Mouse (Mus musculus) limb, embryonic 11.5 days (tissue): ENCODE data around the gene Strip1. TPM values are rescaled to one million over a fixed set of nuclear protein-coding genes. Genes with fewer than 3 reads are reported as not detected.
A peak's percentile ranks its signal among the peaks of the same experiment; 100 is the strongest.

Source experiments
- ATAC-seq: fragments of 200-750 bp; cut with Nextera tagmentation; 2 replicates; pipeline ENCODE4 v1.8.0; 2017; ENCODE audit warnings: low read depth; ENCODE audit not compliant: insufficient number of reproducible peaks, low FRiP score, low TSS enrichment
- DNase-seq: peaks from one replicate; pipeline ENCODE4 v3.0.0-alpha.2; 2015; ENCODE audit warnings: low spot score
- H3K27ac ChIP-seq: fragments of 300-500 bp; sonication (generic); replicated peaks from 2 replicates; pipeline ENCODE4 v1.5.1; 2014; ENCODE audit warnings: low read depth, mild to moderate bottlenecking, low read length
- H3K27me3 ChIP-seq: fragments of 300-500 bp; sonication (generic); 2 replicates; pipeline ENCODE4 v1.6.1; 2014; ENCODE audit warnings: mild to moderate bottlenecking, low read length, mixed read lengths; ENCODE audit not compliant: control insufficient read depth, insufficient read depth
- H3K36me3 ChIP-seq: fragments of 300-500 bp; sonication (generic); 2 replicates; pipeline ENCODE4 v1.6.1; 2014; ENCODE audit warnings: mild to moderate bottlenecking, low read length, moderate library complexity, mixed read lengths; ENCODE audit not compliant: control insufficient read depth, insufficient read depth
- H3K4me1 ChIP-seq: fragments of 300-500 bp; sonication (generic); 2 replicates; pipeline ENCODE4 v1.6.1; 2014; ENCODE audit warnings: low read length, mixed read lengths; ENCODE audit not compliant: control insufficient read depth, insufficient read depth
- H3K4me2 ChIP-seq: fragments of 300-500 bp; sonication (generic); 2 replicates; pipeline ENCODE4 v1.6.1; 2014; ENCODE audit warnings: low read depth, mild to moderate bottlenecking, moderate library complexity; ENCODE audit not compliant: severe bottlenecking
- H3K4me3 ChIP-seq: fragments of 300-500 bp; sonication (generic); 2 replicates; pipeline ENCODE4 v1.5.1; 2014; ENCODE audit warnings: low read depth, low read length
- H3K9ac ChIP-seq: fragments of 300-500 bp; sonication (generic); 2 replicates; pipeline ENCODE4 v1.6.1; 2014; ENCODE audit warnings: mild to moderate bottlenecking, low read length
- H3K9me3 ChIP-seq: fragments of 300-500 bp; sonication (generic); 2 replicates; pipeline ENCODE4 v1.6.1; 2016; ENCODE audit warnings: low read length; ENCODE audit not compliant: control insufficient read depth
- WGBS: fragments of 180-500 bp; shearing (Covaris S2); extraction: QIAGEN DNeasy Blood & Tissue Kit; methylation state at CpG from one replicate; pipeline ENCODE4 v1.1.7; 2014; 5-methylcytosine and 5-hydroxymethylcytosine counted together
- polyA plus RNA-seq: library from polyadenylated mRNA; unstranded; fragments of >200 nt; fragmentation: Nextera tagmentation; extraction: Ambion mirVana; gene quantifications from 2 replicates; pipeline ENCODE4 v1.2.1, GENCODE M21; 2014

The Strip1 gene
- polyA plus RNA-seq, 1 experiment from 2014 or later: 76.1 TPM

DNA sequence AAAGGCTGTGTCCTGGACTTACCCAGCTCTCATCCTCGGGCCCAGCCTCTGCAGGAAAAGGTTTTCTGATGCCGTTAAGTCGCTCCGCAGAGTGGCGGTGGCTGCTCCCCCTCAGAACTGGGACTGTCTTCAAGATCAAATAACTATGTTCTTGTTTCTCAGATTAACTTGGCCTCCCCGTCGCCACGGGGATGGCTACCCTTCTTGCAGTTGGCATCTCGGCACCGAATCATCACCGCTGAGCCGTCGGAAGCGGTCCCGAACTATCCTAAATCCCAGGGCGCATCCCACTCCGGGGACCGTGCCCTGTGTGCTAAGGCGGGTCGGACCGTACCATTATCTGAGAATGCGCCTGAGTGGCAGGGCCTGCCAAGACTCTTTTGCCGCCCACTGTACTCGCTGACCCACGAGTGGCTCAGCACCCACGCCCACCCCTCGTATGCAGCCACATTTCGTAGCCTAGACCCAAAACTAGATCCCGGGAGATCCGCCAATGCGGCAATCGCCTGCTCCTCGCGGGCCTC is 35.5 kb downstream of the Strip1 start:
- Histone ChIP-seq H3K9me3 (no peaks in the 10 kb centered on the region), H3K36me3 (no peaks in the 10 kb centered on the region), H3K9ac (peak overlapping the region; percentile 78), H3K27ac (peak overlapping the region; percentile 78; the same call in 1 of the 2 replicates), H3K4me1 (peaks cover 37% of the 10 kb centered on the region), H3K4me2 (peak overlapping the region; percentile 85), H3K27me3 (peaks cover 25% of the 10 kb centered on the region), H3K4me3 (peak overlapping the region; percentile 62)
- WGBS: under 1% methylated on average over 34 of the region's 34 CpGs
- DNase-seq (peak; percentile 79), ATAC-seq (no peak)

DNA sequence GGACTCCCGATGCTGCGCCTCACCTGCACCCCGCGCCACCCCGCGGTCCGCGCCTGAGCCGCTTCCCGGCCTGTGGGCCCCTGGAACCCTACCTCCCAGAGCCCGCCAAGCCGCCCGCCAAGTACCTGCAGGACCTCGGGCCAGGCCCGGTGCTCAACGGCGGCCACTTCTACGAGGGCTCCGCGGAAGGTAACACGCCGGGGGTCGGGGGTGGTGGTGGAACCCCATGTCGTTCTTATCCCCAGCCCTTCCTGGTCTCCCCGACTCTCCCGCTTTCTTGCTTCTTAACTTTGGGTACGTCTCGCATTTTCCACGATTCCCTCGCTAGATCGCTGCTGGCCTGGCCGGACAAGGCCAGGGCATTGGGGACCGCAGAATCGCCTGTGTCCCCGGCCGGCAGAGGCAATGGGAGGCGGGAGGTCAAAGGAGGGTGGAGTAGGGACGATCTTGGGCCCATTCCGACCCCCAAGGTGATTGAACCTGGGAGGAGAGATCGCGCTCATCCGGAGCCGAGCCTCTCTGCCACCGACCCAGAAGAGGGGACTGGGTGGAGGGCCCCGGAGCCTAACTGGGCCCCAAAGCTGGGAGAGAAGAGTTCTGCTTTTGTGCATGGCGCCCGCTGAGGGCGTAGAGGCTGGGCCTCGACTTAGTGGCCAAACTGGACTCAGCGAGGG is 36.1 kb downstream of the Strip1 start:
- DNase-seq (peak; percentile 77), ATAC-seq (no peak)
- Histone ChIP-seq H3K4me2 (peak overlapping the region; percentile 85), H3K4me1 (peaks cover 37% of the 10 kb centered on the region), H3K36me3 (no peaks in the 10 kb centered on the region), H3K4me3 (peak overlapping the region; percentile 62), H3K27me3 (peaks cover 24% of the 10 kb centered on the region), H3K9ac (peak overlapping the region; percentile 78), H3K9me3 (no peaks in the 10 kb centered on the region), H3K27ac (peak overlapping the region; percentile 78)
- WGBS: 0% methylated on average over 50 of the region's 50 CpGs

DNA sequence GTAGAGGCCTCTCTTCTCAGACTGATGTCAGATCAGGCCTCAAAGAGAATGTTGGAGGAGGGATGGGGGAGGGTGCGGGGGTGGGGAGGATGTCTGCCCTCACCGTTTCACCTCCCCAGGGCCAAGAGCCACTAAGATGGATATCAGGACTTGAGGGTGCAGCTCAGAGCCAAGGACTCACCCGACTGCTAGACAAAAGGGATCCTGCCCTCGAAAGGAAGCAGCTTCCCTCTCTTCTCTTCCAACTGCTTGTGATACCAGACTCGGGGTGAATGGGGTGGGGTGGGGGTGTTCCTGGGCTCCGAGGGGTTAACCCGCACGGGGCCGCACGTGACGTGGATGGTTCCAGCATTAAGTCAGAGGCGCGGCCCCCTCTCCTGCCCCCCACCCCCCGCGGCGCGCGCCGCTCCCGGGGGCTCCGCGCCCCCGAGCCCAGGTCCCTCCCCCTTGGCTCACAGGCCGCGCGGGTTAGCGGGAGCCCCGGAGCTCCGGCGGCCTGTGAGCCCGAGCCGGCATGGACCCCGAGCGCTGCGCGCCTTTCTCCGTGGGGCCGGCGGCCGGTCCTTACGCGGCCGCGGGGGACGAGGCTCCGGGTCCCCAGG is 36.7 kb downstream of the Strip1 start, which contains the start of gene Alx3:
TSS of gene Alx3 (plus strand) at position 370 of the 602 bp plus-strand sequence.
- Histone ChIP-seq H3K4me2 (peak within 1 kb of the TSS; percentile 85), H3K4me1 (peaks cover 35% of the 10 kb centered on the region), H3K4me3 (peak within 1 kb of the TSS; percentile 62), H3K27ac (peak within 1 kb of the TSS; percentile 78), H3K36me3 (no peaks in the 10 kb centered on the region), H3K9ac (peak within 1 kb of the TSS; percentile 78), H3K27me3 (peaks cover 24% of the 10 kb centered on the region), H3K9me3 (no peaks in the 10 kb centered on the region)
- WGBS: under 1% methylated on average over 42 of the region's 46 CpGs
- DNase-seq (peak; percentile 56), ATAC-seq (no peak; the same call in 1 of the 2 replicates)

DNA sequence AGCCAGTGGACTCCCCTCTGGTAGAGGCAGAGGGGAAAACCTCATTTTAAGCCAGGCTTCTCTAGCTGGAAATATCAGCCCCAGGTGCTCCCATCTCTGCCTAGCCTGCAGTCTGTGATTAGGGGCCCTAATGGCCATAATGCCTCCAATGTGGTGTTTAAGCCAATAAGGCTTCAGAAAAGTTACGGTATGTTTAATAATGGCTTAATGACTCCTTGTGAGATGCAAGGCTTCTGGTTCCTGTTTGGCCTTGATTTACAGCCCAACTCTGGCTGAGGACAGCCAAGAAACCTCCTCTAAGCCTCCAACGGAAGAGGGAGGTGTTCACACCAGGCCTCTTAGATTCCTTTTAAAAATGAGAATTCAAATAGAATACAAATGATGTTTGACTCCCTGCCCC is 37.9 kb downstream of the Strip1 start:
- no peak overlapping the region for H3K4me2 ChIP-seq
- ATAC-seq: no peak
- no peak overlapping the region for H3K4me3 ChIP-seq
- peaks cover 28% of the 10 kb centered on the region for H3K4me1 ChIP-seq
- H3K27me3 ChIP-seq: peaks cover 19% of the 10 kb centered on the region
- WGBS: 2% methylated on average over 2 of the region's 2 CpGs
- no peak overlapping the region for H3K9ac ChIP-seq
- H3K36me3 ChIP-seq: no peaks in the 10 kb centered on the region
- H3K9me3 ChIP-seq: no peaks in the 10 kb centered on the region
- peak; percentile 64 for DNase-seq
- H3K27ac ChIP-seq: no peak overlapping the region

DNA sequence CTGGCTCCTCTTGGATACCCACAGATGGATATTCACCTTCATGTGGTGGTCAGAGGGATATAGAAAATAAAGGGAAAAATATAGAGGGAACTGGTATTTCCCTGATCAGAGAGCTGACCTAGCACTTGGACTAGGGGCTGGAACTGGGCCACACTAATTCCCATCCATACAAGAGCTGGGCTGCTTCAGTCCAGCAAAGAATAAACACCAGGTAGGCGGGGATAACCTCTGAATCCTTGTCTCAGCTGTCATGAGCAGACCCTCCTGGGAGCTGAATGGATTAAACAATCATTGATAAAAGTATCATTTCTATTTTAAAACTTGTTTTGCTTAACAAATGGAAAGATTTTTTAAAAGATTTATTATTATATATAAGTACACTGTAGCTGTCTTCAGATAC is 39.9 kb downstream of the Strip1 start:
- Histone ChIP-seq H3K27me3 (0 out of 2 replicates have a peak, but pooled peaks cover 12% of the 10 kb centered on the region), H3K9ac (no peak overlapping the region), H3K36me3 (no peaks in the 10 kb centered on the region), H3K4me1 (peaks cover 15% of the 10 kb centered on the region), H3K4me3 (no peak overlapping the region), H3K9me3 (no peaks in the 10 kb centered on the region), H3K27ac (no peak overlapping the region), H3K4me2 (no peak overlapping the region)
- DNase-seq: no peak
- no peak for ATAC-seq
- 85% methylated on average over 1 of the region's 1 CpGs for WGBS

DNA sequence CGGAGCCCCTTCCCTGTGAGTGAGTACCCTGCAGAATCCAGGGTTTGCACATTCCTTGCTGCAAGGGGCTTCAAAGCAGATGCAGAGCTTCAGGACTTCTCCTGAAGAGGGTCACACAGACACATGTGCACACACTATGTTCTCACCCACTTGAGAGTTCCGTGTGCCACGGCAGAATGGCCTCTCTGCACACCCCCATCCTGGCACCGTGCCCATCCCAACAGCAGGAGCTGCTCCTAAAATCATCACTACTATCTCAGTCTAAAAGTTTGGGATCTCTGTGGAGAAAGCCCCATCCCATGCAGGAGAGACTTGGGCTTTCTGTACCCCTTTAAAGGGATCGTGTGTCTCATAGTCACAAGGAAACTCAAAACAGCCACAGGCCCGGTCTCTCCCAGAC is 45.0 kb downstream of the Strip1 start:
- Histone ChIP-seq H3K4me1 (peaks cover 9% of the 10 kb centered on the region), H3K9me3 (no peaks in the 10 kb centered on the region)

DNA sequence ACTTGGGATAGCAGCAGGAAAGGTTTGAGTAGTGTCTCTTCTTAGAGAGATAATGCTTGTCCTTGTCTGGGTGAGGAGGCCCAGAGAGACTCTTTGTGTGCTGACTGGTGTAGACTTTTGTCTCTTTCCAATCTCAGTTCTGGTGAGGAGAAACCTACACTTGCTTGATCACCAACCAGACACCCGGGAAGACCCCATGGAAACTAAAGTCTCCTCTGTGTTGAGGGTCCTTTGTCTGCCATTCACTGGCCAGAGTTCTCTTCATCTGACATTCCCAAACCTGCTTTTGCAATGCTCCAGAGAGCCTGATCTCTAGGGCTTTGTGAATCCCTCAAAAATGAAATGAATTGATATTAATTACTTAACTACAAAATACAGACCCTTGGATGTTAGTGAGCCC is 47.6 kb downstream of the Strip1 start:
- WGBS: 12% methylated on average over 1 of the region's 1 CpGs
- H3K4me2 ChIP-seq: peak overlapping the region; percentile 85; the same call in 1 of the 2 replicates
- H3K9ac ChIP-seq: no peak overlapping the region
- no peak overlapping the region for H3K4me3 ChIP-seq
- DNase-seq (no peak), ATAC-seq (no peak)
- H3K9me3 ChIP-seq: no peaks in the 10 kb centered on the region
- peaks cover 7% of the 10 kb centered on the region for H3K27me3 ChIP-seq
- H3K27ac ChIP-seq: no peak overlapping the region
- peaks cover 17% of the 10 kb centered on the region for H3K4me1 ChIP-seq
- H3K36me3 ChIP-seq: no peaks in the 10 kb centered on the region

More for the DNA sequence above, 45.0 kb downstream of the Strip1 start:
- no peak overlapping the region for H3K4me3 ChIP-seq
- H3K4me2 ChIP-seq: no peak overlapping the region
- 69% methylated on average over 6 of the region's 6 CpGs for WGBS
- no peak overlapping the region for H3K27ac ChIP-seq
- H3K9ac ChIP-seq: no peak overlapping the region
- H3K27me3 ChIP-seq: peaks cover 3% of the 10 kb centered on the region; the same call in 1 of the 2 replicates
- DNase-seq: no peak
- no peak for ATAC-seq
- H3K36me3 ChIP-seq: no peaks in the 10 kb centered on the region

DNA sequence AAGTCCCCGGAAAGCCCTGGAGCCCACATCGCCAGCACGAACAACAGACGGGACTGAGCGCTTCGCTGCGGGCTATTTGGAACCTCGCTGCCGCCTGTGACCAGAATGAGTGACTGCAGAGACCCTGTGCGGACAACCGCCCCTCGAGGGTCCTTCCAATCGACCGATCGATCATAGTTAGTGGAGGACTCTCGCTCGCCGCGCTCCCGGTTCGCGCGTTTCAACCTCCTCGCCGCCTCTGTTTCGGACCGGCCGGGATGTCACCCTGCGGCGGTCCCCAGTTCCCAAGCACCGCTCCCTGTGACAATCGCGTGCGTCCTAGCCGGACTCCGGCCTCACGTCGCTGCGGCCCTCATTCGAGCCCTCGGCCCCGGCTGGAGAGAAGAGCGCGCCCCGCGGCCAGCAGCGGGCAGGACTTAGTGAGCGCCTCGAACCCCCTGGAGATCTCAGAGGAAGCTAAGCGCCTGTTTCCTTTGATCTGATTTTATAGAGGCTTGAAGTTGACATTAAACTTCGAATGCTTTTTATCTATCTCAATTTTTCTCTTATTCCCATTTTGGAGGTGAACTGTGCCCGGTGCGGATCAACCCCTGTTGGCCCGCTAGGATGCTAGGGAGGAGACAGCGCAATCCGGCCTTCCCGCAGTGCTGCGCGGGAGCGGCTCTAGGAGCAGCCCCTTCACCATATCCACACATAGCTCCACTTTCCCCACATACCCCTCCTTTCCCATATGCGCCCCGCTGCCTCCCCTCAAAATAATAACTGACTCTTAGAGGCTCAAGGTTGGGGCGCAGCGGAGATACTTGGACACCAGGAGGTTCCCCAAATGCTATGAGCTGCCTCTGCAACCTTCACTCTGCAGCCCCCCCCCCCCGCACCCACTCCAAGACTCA is 48.4 kb downstream of the Strip1 start:
- DNase-seq (peak; percentile 70), ATAC-seq (no peak)
- Histone ChIP-seq H3K4me2 (peak overlapping the region; percentile 85), H3K4me1 (peaks cover 17% of the 10 kb centered on the region), H3K4me3 (peak overlapping the region; percentile 35), H3K27me3 (peaks cover 4% of the 10 kb centered on the region), H3K36me3 (no peaks in the 10 kb centered on the region), H3K9ac (peak overlapping the region; percentile 41), H3K9me3 (no peaks in the 10 kb centered on the region), H3K27ac (no peak overlapping the region)
- under 1% methylated on average over 65 of the region's 65 CpGs for WGBS
